Mouse (Mus musculus): ENCODE data around the gene Stim2.

Stim2 gene

GRCm38 (mm10) chr5:54079997-54080396 is 81.7 kb downstream of the Stim2 start:
- in situ Hi-C loops (cut with MboI; ENCODE audit: low pct_unique_long_range_greater_than_20kb in 1 of 2, low sequenced_read_pairs in 2 of 2, unreplicated experiment in 1 of 2) = no loop called here

- in situ Hi-C loops (cut with MboI; ENCODE audit: low pct_unique_long_range_greater_than_20kb in 1 of 2, low sequenced_read_pairs in 2 of 2, unreplicated experiment in 1 of 2) = no loop called here
Measured at GRCm38 (mm10) chr5:54087912-54088311, 89.6 kb downstream of the Stim2 start.

- in situ Hi-C loops (cut with MboI; ENCODE audit: low pct_unique_long_range_greater_than_20kb in 1 of 2, low sequenced_read_pairs in 2 of 2, unreplicated experiment in 1 of 2) = no loop called here
Measured at GRCm38 (mm10) chr5:54098219-54098618, 99.9 kb downstream of the Stim2 start.

- in situ Hi-C loops (cut with MboI; ENCODE audit: low pct_unique_long_range_greater_than_20kb in 1 of 2, low sequenced_read_pairs in 2 of 2, unreplicated experiment in 1 of 2) = loop anchor here in 1 of 2 experiments (25.0 kb wide), 1 partner anchor 764 kb away; no protein-coding TSS in a partner anchor
Measured at GRCm38 (mm10) chr5:54100916-54101315, 102.6 kb downstream of the Stim2 start.

- in situ Hi-C loops (cut with MboI; ENCODE audit: low pct_unique_long_range_greater_than_20kb in 1 of 2, low sequenced_read_pairs in 2 of 2, unreplicated experiment in 1 of 2) = loop anchor here in 1 of 2 experiments (25.0 kb wide), 1 partner anchor 764 kb away; no protein-coding TSS in a partner anchor
Measured at GRCm38 (mm10) chr5:54101318-54101717, 103.0 kb downstream of the Stim2 start.

GRCm38 (mm10) chr5:54101960-54102359 is 103.7 kb downstream of the Stim2 start:
- in situ Hi-C loops (cut with MboI; ENCODE audit: low pct_unique_long_range_greater_than_20kb in 1 of 2, low sequenced_read_pairs in 2 of 2, unreplicated experiment in 1 of 2) = loop anchor here in 1 of 2 experiments (25.0 kb wide), 1 partner anchor 765 kb away; no protein-coding TSS in a partner anchor

GRCm38 (mm10) chr5:54106669-54107068 is 108.4 kb downstream of the Stim2 start:
- in situ Hi-C loops (cut with MboI; ENCODE audit: low pct_unique_long_range_greater_than_20kb in 1 of 2, low sequenced_read_pairs in 2 of 2, unreplicated experiment in 1 of 2) = loop anchor here in 1 of 2 experiments (25.0 kb wide), 1 partner anchor 769 kb away; no protein-coding TSS in a partner anchor

- in situ Hi-C loops (cut with MboI; ENCODE audit: low pct_unique_long_range_greater_than_20kb in 1 of 2, low sequenced_read_pairs in 2 of 2, unreplicated experiment in 1 of 2) = loop anchor here in 1 of 2 experiments (25.0 kb wide), 1 partner anchor 770 kb away; no protein-coding TSS in a partner anchor
Measured at GRCm38 (mm10) chr5:54107069-54107468, 108.8 kb downstream of the Stim2 start.

- in situ Hi-C loops (cut with MboI; ENCODE audit: low pct_unique_long_range_greater_than_20kb in 1 of 2, low sequenced_read_pairs in 2 of 2, unreplicated experiment in 1 of 2) = loop anchor here in 1 of 2 experiments (25.0 kb wide), 1 partner anchor 772 kb away; no protein-coding TSS in a partner anchor
Measured at GRCm38 (mm10) chr5:54109096-54109495, 110.8 kb downstream of the Stim2 start.

- in situ Hi-C loops (cut with MboI; ENCODE audit: low pct_unique_long_range_greater_than_20kb in 1 of 2, low sequenced_read_pairs in 2 of 2, unreplicated experiment in 1 of 2) = loop anchor here (10.0 to 25.0 kb wide), 3 partner anchors 426 to 786 kb away; no protein-coding TSS in a partner anchor
Measured at GRCm38 (mm10) chr5:54110789-54111188, 112.5 kb downstream of the Stim2 start.

GRCm38 (mm10) chr5:54113284-54113683 is 115.0 kb downstream of the Stim2 start:
- in situ Hi-C loops (cut with MboI; ENCODE audit: low pct_unique_long_range_greater_than_20kb in 1 of 2, low sequenced_read_pairs in 2 of 2, unreplicated experiment in 1 of 2) = loop anchor here (10.0 to 25.0 kb wide), 3 partner anchors 428 to 788 kb away; no protein-coding TSS in a partner anchor

GRCm38 (mm10) chr5:54116538-54116937 is 118.2 kb downstream of the Stim2 start:
- in situ Hi-C loops (cut with MboI; ENCODE audit: low pct_unique_long_range_greater_than_20kb in 1 of 2, low sequenced_read_pairs in 2 of 2, unreplicated experiment in 1 of 2) = loop anchor here (5.0 to 25.0 kb wide), 4 partner anchors 249 to 792 kb away; no protein-coding TSS in a partner anchor

- in situ Hi-C loops (cut with MboI; ENCODE audit: low pct_unique_long_range_greater_than_20kb in 1 of 2, low sequenced_read_pairs in 2 of 2, unreplicated experiment in 1 of 2) = loop anchor here (5.0 to 25.0 kb wide), 4 partner anchors 251 to 794 kb away; no protein-coding TSS in a partner anchor
Measured at GRCm38 (mm10) chr5:54118410-54119212, 120.3 kb downstream of the Stim2 start.

- in situ Hi-C loops (cut with MboI; ENCODE audit: low pct_unique_long_range_greater_than_20kb in 1 of 2, low sequenced_read_pairs in 2 of 2, unreplicated experiment in 1 of 2) = no loop called here
Measured at GRCm38 (mm10) chr5:54148091-54148795, 149.9 kb downstream of the Stim2 start.

- in situ Hi-C loops (cut with MboI; ENCODE audit: low pct_unique_long_range_greater_than_20kb in 1 of 2, low sequenced_read_pairs in 2 of 2, unreplicated experiment in 1 of 2) = no loop called here
Measured at GRCm38 (mm10) chr5:54154503-54155226, 156.4 kb downstream of the Stim2 start.

- in situ Hi-C loops (cut with MboI; ENCODE audit: low pct_unique_long_range_greater_than_20kb in 1 of 2, low sequenced_read_pairs in 2 of 2, unreplicated experiment in 1 of 2) = no loop called here
Measured at GRCm38 (mm10) chr5:54155227-54155776, 157.0 kb downstream of the Stim2 start.

GRCm38 (mm10) chr5:54155916-54156315 is 157.6 kb downstream of the Stim2 start:
- in situ Hi-C loops (cut with MboI; ENCODE audit: low pct_unique_long_range_greater_than_20kb in 1 of 2, low sequenced_read_pairs in 2 of 2, unreplicated experiment in 1 of 2) = no loop called here

GRCm38 (mm10) chr5:54156944-54157527 is 158.7 kb downstream of the Stim2 start:
- in situ Hi-C loops (cut with MboI; ENCODE audit: low pct_unique_long_range_greater_than_20kb in 1 of 2, low sequenced_read_pairs in 2 of 2, unreplicated experiment in 1 of 2) = no loop called here

All from mouse embryonic stem cell (cell line).